Mouse (Mus musculus): ENCODE data around the gene Incenp. TPM values are rescaled to one million over a fixed set of nuclear protein-coding genes. Genes with fewer than 3 reads are reported as not detected.
"Not testable (repeated sequence)": the region's sequence is repeated elsewhere in the genome, so short reads cannot be mapped to it uniquely, and the experiment has no call there.

Gene Incenp
- total RNA-seq, 2 experiments from 2014 or later, result 83.4 to 222 TPM

- ATAC-seq (replicated peaks; ENCODE audit: low FRiP score, low TSS enrichment, poor library complexity, severe bottlenecking), result no peak
Measured at GRCm38 (mm10) chr19:9847262-9847661, 52.1 kb downstream of the Incenp start, which contains the start of gene Scgb2a2. TSS of gene Scgb2a2 (plus strand) at chr19:9847562.

- ATAC-seq (replicated peaks; ENCODE audit: low FRiP score, low TSS enrichment, poor library complexity, severe bottlenecking), result no peak
Measured at GRCm38 (mm10) chr19:9837341-9837715, 62.0 kb downstream of the Incenp start.

GRCm38 (mm10) chr19:9836581-9837340 lies 62.6 kb downstream of the Incenp start:
- ATAC-seq (replicated peaks; ENCODE audit: low FRiP score, low TSS enrichment, poor library complexity, severe bottlenecking), result not testable (repeated sequence)

Other genes starting within 250 kb of the Incenp start
- gene Scgb2a2, start 52.0 kb downstream of the Incenp start, total RNA-seq (2014; fragmentation: Nextera tagmentation), result not detected in 2 replicates
- not detected in 2 replicates for gene Scgb2a2, start 52.0 kb downstream of the Incenp start, total RNA-seq (2017)
- gene Fth1, start 81.0 kb upstream of the Incenp start, total RNA-seq (2014; fragmentation: Nextera tagmentation), result 1,910 and 1,948 TPM in 2 replicates
- gene Fth1, start 81.0 kb upstream of the Incenp start, total RNA-seq (2017), result 775 and 886 TPM in 2 replicates
- gene Best1, start 102.1 kb upstream of the Incenp start, total RNA-seq (2014; fragmentation: Nextera tagmentation), result not detected in 2 replicates
- not detected in 2 replicates for gene Best1, start 102.1 kb upstream of the Incenp start, total RNA-seq (2017)
- gene Rab3il1, start 102.1 kb upstream of the Incenp start, total RNA-seq (2014; fragmentation: Nextera tagmentation), result 16.1 and 23.6 TPM in 2 replicates
- gene Rab3il1, start 102.1 kb upstream of the Incenp start, total RNA-seq (2017), result 6.0 and 20.1 TPM in 2 replicates
- gene Fads3, start 142.0 kb upstream of the Incenp start, total RNA-seq (2014; fragmentation: Nextera tagmentation), result 22.8 and 23.9 TPM in 2 replicates
- gene Fads3, start 142.0 kb upstream of the Incenp start, total RNA-seq (2017), result 15.9 and 18.7 TPM in 2 replicates
- gene Fads2, start 202.2 kb upstream of the Incenp start, total RNA-seq (2014; fragmentation: Nextera tagmentation), result 67.8 and 78.3 TPM in 2 replicates
- gene Fads2, start 202.2 kb upstream of the Incenp start, total RNA-seq (2017), result 47.2 and 69.6 TPM in 2 replicates